Mouse (Mus musculus) midbrain, embryonic 10.5 days (tissue): ENCODE data around the gene Zfp651. TPM values are rescaled to one million over a fixed set of nuclear protein-coding genes. Genes with fewer than 3 reads are reported as not detected.
A peak's percentile ranks its signal among the peaks of the same experiment; 100 is the strongest.

Experiments
- DNase-seq: peaks from one replicate; pipeline ENCODE4 v3.0.0-alpha.2; 2017; ENCODE audit warnings: low spot score
- H3K27ac ChIP-seq: fragments of 300-500 bp; sonication (generic); replicated peaks from 2 replicates; pipeline ENCODE4 v1.5.1; 2016; ENCODE audit warnings: mild to moderate bottlenecking
- H3K27me3 ChIP-seq: fragments of 300-500 bp; sonication (generic); 2 replicates; pipeline ENCODE4 v1.6.1; 2016; ENCODE audit warnings: low read depth, mild to moderate bottlenecking; ENCODE audit not compliant: poor library complexity, severe bottlenecking
- H3K36me3 ChIP-seq: fragments of 300-500 bp; sonication (generic); 2 replicates; pipeline ENCODE4 v1.6.1; 2016; ENCODE audit warnings: mild to moderate bottlenecking, moderate library complexity
- H3K4me1 ChIP-seq: fragments of 300-500 bp; sonication (generic); 2 replicates; pipeline ENCODE4 v1.6.1; 2016
- H3K4me3 ChIP-seq: fragments of 300-500 bp; sonication (generic); 2 replicates; pipeline ENCODE4 v1.5.1; 2016; ENCODE audit warnings: mild to moderate bottlenecking, moderate library complexity
- H3K9me3 ChIP-seq: fragments of 300-500 bp; sonication (generic); replicated peaks from 2 replicates; pipeline ENCODE4 v1.6.1; 2016; ENCODE audit warnings: mild to moderate bottlenecking
- WGBS: fragments of 180-500 bp; shearing (Covaris S2); methylation state at CpG from one replicate; pipeline ENCODE4 v1.1.7; 2016; 5-methylcytosine and 5-hydroxymethylcytosine counted together
- polyA plus RNA-seq: library from polyadenylated mRNA; unstranded; fragments of >200 nt; fragmentation: Nextera tagmentation; extraction: Ambion mirVana; gene quantifications from 2 replicates; pipeline ENCODE4 v1.2.1, GENCODE M21; 2016

Zfp651 gene
- polyA plus RNA-seq, 1 experiment from 2014 or later, result 4.8 TPM

- DNase-seq, result no peak
- H3K9me3 ChIP-seq, result no peaks in the 10 kb centered on the region
- no peak overlapping the region for H3K27ac ChIP-seq
- H3K36me3 ChIP-seq, result peaks cover 74% of the 10 kb centered on the region
- H3K4me3 ChIP-seq, result no peak overlapping the region
- H3K27me3 ChIP-seq, result no peaks in the 10 kb centered on the region
- peaks cover 22% of the 10 kb centered on the region for H3K4me1 ChIP-seq
- 91% methylated on average over 3 of the region's 3 CpGs for WGBS
These were observed 4.5 kb upstream of the Zfp651 start for GRCm38 (mm10) chr9:121754624-121755023.

- H3K4me3 ChIP-seq, result no peak overlapping the region
- DNase-seq, result no peak
- H3K27me3 ChIP-seq, result no peaks in the 10 kb centered on the region
- H3K36me3 ChIP-seq, result peaks cover 53% of the 10 kb centered on the region
- WGBS, result 91% methylated on average over 3 of the region's 3 CpGs
- peaks cover 39% of the 10 kb centered on the region for H3K4me1 ChIP-seq
- no peak overlapping the region for H3K27ac ChIP-seq
- no peaks in the 10 kb centered on the region for H3K9me3 ChIP-seq
These were observed 2.3 kb upstream of the Zfp651 start for GRCm38 (mm10) chr9:121756785-121757184.

GRCm38 (mm10) chr9:121757432-121757831 is 1.7 kb upstream of the Zfp651 start:
- DNase-seq, result no peak
- Histone ChIP-seq H3K27me3 (no peaks in the 10 kb centered on the region), H3K9me3 (no peaks in the 10 kb centered on the region), H3K4me3 (no peak overlapping the region), H3K4me1 (peaks cover 45% of the 10 kb centered on the region), H3K27ac (no peak overlapping the region), H3K36me3 (peaks cover 53% of the 10 kb centered on the region)
- 82% methylated on average over 3 of the region's 3 CpGs for WGBS

GRCm38 (mm10) chr9:121757835-121758814 is 1.0 kb upstream of the Zfp651 start:
- 56% methylated on average over 10 of the region's 10 CpGs for WGBS
- Histone ChIP-seq H3K9me3 (no peaks in the 10 kb centered on the region), H3K4me1 (peaks cover 48% of the 10 kb centered on the region), H3K27me3 (no peaks in the 10 kb centered on the region), H3K4me3 (peak overlapping the region; percentile 75), H3K36me3 (peaks cover 53% of the 10 kb centered on the region), H3K27ac (no peak overlapping the region)
- no peak for DNase-seq

- Histone ChIP-seq H3K4me1 (peaks cover 48% of the 10 kb centered on the region), H3K27ac (peak overlapping the region; percentile 97), H3K4me3 (peak overlapping the region; percentile 75), H3K9me3 (no peaks in the 10 kb centered on the region), H3K27me3 (no peaks in the 10 kb centered on the region), H3K36me3 (peaks cover 53% of the 10 kb centered on the region)
- WGBS, result 1% methylated on average over 43 of the region's 43 CpGs
- DNase-seq, result peak; percentile 86
These were observed 1.4 kb downstream of the Zfp651 start for GRCm38 (mm10) chr9:121760271-121761090.

- no peak for DNase-seq
- WGBS, result 70% methylated on average over 10 of the region's 10 CpGs
- peaks cover 48% of the 10 kb centered on the region for H3K4me1 ChIP-seq
- peaks cover 53% of the 10 kb centered on the region for H3K36me3 ChIP-seq
- H3K4me3 ChIP-seq, result peak overlapping the region; percentile 75
- H3K27ac ChIP-seq, result peak overlapping the region; percentile 97
- no peaks in the 10 kb centered on the region for H3K9me3 ChIP-seq
- H3K27me3 ChIP-seq, result no peaks in the 10 kb centered on the region
These were observed 2.0 kb downstream of the Zfp651 start for GRCm38 (mm10) chr9:121761091-121761665.

GRCm38 (mm10) chr9:121761787-121762186 is 2.7 kb downstream of the Zfp651 start:
- H3K27me3 ChIP-seq, result no peaks in the 10 kb centered on the region
- H3K9me3 ChIP-seq, result no peaks in the 10 kb centered on the region
- H3K36me3 ChIP-seq, result peaks cover 53% of the 10 kb centered on the region
- 76% methylated on average over 8 of the region's 8 CpGs for WGBS
- H3K4me1 ChIP-seq, result peaks cover 48% of the 10 kb centered on the region
- peak overlapping the region; percentile 97 for H3K27ac ChIP-seq
- H3K4me3 ChIP-seq, result no peak overlapping the region
- DNase-seq, result no peak

GRCm38 (mm10) chr9:121762248-121762647 is 3.1 kb downstream of the Zfp651 start:
- Histone ChIP-seq H3K27me3 (no peaks in the 10 kb centered on the region), H3K9me3 (no peaks in the 10 kb centered on the region), H3K4me3 (no peak overlapping the region), H3K36me3 (peaks cover 55% of the 10 kb centered on the region), H3K4me1 (peaks cover 48% of the 10 kb centered on the region), H3K27ac (peak overlapping the region; percentile 97; the same call in 1 of the 2 replicates)
- 93% methylated on average over 10 of the region's 10 CpGs for WGBS
- no peak for DNase-seq

- no peak for DNase-seq
- Histone ChIP-seq H3K36me3 (peaks cover 60% of the 10 kb centered on the region), H3K27me3 (no peaks in the 10 kb centered on the region), H3K9me3 (no peaks in the 10 kb centered on the region), H3K4me3 (no peak overlapping the region), H3K27ac (no peak overlapping the region), H3K4me1 (peaks cover 45% of the 10 kb centered on the region)
- 91% methylated on average over 25 of the region's 25 CpGs for WGBS
These were observed 3.6 kb downstream of the Zfp651 start for GRCm38 (mm10) chr9:121762761-121763160.

- Histone ChIP-seq H3K4me1 (peaks cover 35% of the 10 kb centered on the region), H3K9me3 (no peaks in the 10 kb centered on the region), H3K27ac (no peak overlapping the region), H3K27me3 (no peaks in the 10 kb centered on the region), H3K36me3 (peaks cover 70% of the 10 kb centered on the region), H3K4me3 (no peak overlapping the region)
- DNase-seq, result no peak
- 94% methylated on average over 19 of the region's 19 CpGs for WGBS
These were observed 4.6 kb downstream of the Zfp651 start for GRCm38 (mm10) chr9:121763716-121764115.

- DNase-seq, result no peak
- WGBS, result 94% methylated on average over 16 of the region's 16 CpGs
- Histone ChIP-seq H3K9me3 (no peaks in the 10 kb centered on the region), H3K4me1 (peaks cover 23% of the 10 kb centered on the region), H3K36me3 (peaks cover 74% of the 10 kb centered on the region), H3K4me3 (no peak overlapping the region), H3K27me3 (no peaks in the 10 kb centered on the region), H3K27ac (no peak overlapping the region)
These were observed 6.2 kb downstream of the Zfp651 start for GRCm38 (mm10) chr9:121765166-121765855.

- 85% methylated on average over 5 of the region's 5 CpGs for WGBS
- no peak for DNase-seq
- H3K27ac ChIP-seq, result no peak overlapping the region
- peaks cover 21% of the 10 kb centered on the region for H3K27me3 ChIP-seq
- H3K36me3 ChIP-seq, result peaks cover 17% of the 10 kb centered on the region
- H3K4me1 ChIP-seq, result no peaks in the 10 kb centered on the region; the same call in none of the 2 replicates
- no peaks in the 10 kb centered on the region for H3K9me3 ChIP-seq
- no peak overlapping the region for H3K4me3 ChIP-seq
These were observed 13.3 kb downstream of the Zfp651 start for GRCm38 (mm10) chr9:121772412-121772811.
